Mouse (Mus musculus) brain, embryonic 14.5 days (tissue): ENCODE measurements around the gene Notch1. TPM values are rescaled to one million over a fixed set of nuclear protein-coding genes. Genes with fewer than 3 reads are reported as not detected.

Experiments
- DNase-seq: peaks from one replicate; pipeline ENCODE4 v3.0.0-alpha.2; 2011; ENCODE audit warnings: low read depth
- CTCF ChIP-seq: fragments of 200-500 bp; IDR thresholded peaks from 2 replicates; pipeline ENCODE4 v1.5.1; 2012; ENCODE audit warnings: inconsistent platforms, mild to moderate bottlenecking, moderate library complexity, borderline replicate concordance; ENCODE audit not compliant: insufficient read depth, insufficient read length; ENCODE audit errors: extremely low read depth
- POLR2A ChIP-seq: fragments of 200-500 bp; IDR thresholded peaks from 2 replicates; pipeline ENCODE4 v1.6.1; 2012; ENCODE audit warnings: mild to moderate bottlenecking, inconsistent platforms, borderline replicate concordance; ENCODE audit not compliant: poor library complexity, insufficient read depth, insufficient read length, severe bottlenecking; ENCODE audit errors: extremely low read depth
- polyA plus RNA-seq: library from polyadenylated mRNA; depleted of rRNA; stranded (reverse); fragments of >200 nt; gene quantifications from 2 replicates; pipeline ENCODE4 v1.2.3, GENCODE M21; 2012

Notch1 gene
- polyA plus RNA-seq, 1 experiment = 42.4 TPM

DNA sequence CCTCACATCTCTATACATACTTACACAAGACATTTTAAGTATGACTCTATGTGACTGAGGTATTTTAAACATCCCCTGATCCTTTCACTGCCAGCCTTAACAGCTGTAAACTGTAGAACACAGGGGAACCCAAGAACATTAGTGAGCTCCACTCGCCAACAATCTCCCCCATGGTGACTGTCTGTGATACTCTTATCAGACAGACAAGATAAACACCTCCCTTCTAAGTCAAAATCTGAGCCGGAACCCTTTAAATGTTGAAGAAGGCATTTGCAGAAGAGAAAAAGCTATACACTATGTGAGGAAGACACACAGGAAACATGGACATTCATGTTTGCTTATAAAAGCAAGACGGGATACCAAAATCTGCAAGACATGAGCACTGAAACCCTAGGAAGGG is 72.6 kb downstream of the Notch1 start:
- no peak for DNase-seq

DNA sequence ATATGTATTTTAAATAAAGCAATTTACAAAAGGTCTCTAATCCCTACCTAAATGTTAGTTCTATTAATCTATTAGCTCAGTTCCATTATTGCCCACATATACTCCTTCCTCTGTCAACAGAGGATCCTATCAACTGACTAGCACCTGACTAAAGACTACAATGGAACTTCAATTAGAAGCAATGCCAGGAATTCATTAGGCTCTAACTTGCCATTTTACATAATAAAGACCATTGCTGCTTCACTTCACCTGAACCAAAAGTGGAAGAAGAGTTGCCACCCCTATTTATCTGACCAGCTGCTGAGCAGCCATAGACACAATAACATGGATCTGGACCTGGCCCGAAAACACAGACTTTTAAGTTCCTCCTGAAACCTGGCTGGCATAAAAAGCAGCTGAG is 73.6 kb downstream of the Notch1 start:
- TF ChIP-seq POLR2A = no peak
- no peak for TF ChIP-seq CTCF
- DNase-seq = no peak

More for the DNA sequence above, 72.6 kb downstream of the Notch1 start:
- TF ChIP-seq POLR2A = no peak
- TF ChIP-seq CTCF = no peak

DNA sequence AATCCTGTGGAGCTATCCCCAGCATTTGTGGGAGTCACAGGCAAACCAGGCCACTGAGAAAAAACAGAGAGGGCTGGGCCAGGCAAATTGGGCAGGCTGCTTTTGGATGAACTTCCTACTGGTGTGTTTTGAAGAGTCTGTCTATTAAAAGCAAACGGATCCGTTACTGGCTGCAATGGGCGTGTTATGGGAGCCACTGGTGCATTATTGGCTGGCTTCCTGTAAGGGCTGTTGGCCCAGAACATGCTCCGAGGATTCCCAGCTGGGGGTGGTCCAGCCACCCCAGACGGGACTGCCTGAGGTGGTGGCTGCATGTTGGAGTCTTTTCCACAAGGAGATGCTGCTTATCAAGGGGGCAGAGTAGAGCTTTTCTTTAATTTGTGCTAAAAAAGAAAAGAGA is 74.8 kb downstream of the Notch1 start:
- DNase-seq = no peak
- no peak for TF ChIP-seq CTCF
- no peak for TF ChIP-seq POLR2A

DNA sequence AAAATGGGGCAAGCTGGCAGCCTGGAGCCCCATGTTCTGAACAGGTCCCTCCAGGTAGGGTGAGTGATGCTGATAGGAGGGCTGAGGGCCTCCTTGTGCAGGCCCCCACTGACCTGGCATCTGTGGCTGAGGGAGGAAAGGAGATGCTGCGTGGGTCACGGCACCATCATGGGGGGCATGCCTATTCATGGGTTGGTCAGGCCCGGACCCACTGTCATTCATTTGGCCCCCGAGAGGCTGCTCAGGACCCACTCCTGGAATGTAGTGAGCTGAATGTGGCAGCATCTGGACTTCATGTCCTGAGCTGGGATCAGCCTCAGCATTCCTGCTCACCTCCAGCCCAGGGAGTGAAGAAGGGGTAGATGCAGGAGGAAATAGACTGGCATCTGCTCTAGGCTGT is 75.2 kb downstream of the Notch1 start:
- TF ChIP-seq POLR2A (no peak), CTCF (no peak)
- DNase-seq = no peak

DNA sequence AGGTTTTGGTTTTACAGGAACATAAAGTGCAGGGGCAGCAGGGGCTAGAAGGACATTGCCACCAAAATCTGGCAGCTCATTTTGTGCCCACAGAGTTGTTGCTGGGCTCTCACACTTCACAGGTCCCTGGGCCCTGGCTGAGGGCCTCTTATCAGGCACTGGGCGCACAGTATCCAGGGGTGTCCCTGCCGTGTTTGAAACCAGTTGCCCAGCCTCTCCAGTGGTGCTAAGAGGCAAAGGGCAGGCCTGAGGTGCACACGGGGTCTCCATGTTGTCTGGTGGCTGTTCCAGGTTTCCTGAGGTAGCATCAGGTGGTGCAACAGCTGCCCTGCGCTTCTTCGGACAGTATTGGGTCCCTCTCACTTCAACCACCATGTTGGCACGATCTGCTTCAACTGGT is 76.8 kb downstream of the Notch1 start:
- DNase-seq = no peak
- no peak for TF ChIP-seq POLR2A
- no peak for TF ChIP-seq CTCF

DNA sequence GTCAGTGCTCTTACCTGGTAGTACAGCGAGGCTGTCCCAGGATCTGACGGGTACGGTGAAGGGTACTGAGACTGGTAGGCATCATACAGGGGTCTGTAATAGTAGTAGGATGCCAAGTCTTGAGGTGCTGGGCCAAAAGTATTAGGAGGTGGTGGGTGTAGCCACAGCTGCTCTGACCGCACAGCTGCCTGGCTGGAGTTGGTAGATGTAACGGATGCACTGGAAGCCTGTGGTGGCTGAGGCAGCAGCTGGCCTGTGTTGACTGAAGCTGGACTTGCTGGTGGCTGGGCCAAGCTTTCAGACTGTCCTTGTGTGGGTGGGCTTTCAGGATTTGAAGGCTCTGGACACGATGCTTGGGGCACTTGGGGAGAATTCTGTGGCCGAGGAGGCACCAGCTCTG is 78.1 kb downstream of the Notch1 start:
- TF ChIP-seq CTCF = no peak
- TF ChIP-seq POLR2A = no peak
- DNase-seq = no peak

GRCm38 (mm10) chr2:26437221-26437620 is 79.2 kb downstream of the Notch1 start:
- no peak for DNase-seq
- no peak for TF ChIP-seq CTCF
- TF ChIP-seq POLR2A = no peak

DNA sequence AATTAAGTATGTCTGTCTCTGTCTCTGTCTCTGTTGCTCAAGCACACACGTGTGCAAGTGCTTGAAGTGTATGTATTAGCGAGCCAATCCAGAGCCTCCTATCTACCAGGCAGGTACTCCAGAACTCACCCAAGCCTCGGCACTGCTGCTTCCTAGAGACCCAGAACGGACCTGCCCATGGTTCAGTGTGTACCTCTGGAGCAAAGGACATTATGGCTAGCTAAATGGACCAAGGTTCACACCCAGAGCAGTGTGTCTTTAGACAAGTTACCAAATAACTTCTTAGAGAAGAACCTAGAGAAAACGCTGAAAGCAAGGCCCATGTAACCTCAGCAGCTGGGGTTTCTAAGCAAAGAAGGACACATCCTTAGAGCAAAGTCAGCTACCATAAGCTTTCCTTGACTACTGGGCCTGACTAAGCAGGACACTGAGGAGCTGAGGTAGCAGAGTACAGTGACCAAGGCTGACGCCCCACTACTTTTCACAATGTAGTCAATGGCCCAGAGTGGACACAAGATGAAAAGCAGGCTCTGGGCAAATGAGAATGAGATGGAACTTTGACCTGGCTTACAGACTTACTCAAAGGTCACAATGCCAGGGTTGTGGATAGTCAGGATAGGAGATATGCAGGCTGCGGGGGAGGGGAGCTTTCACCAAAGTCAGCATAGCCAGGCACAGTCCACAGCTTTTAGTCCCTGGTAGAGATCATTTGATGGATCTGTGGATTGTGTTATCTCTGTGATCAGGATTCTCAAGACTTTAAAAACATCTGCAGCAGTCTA is 81.5 kb downstream of the Notch1 start:
- DNase-seq = no peak
- TF ChIP-seq POLR2A = no peak
- no peak for TF ChIP-seq CTCF

- no peak for DNase-seq
- TF ChIP-seq CTCF (no peak), POLR2A (no peak)
These were observed 86.6 kb downstream of the Notch1 start for GRCm38 (mm10) chr2:26429851-26430250.

DNA sequence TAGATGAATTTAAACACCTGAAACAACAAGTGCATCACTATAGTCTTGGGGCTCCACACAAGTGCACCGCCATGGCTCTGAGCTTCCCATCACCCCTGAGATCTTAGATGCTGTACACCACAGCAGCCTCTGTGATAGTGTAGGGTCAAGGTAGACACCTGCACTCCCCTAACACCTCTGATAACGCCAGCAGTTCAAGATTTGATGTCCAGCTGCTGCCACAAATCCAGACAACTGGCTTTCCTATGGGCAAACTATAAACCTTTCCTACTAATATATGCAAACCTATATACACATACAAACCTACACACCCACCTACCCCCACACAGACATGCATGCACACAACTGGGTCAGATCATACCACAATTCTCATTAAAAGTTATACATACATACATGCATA is 91.9 kb downstream of the Notch1 start:
- DNase-seq = no peak
- no peak for TF ChIP-seq POLR2A

GRCm38 (mm10) chr2:26423086-26423485 is 93.4 kb downstream of the Notch1 start:
- DNase-seq = no peak

GRCm38 (mm10) chr2:26421969-26422368 is 94.5 kb downstream of the Notch1 start:
- DNase-seq = no peak
- TF ChIP-seq POLR2A (no peak), CTCF (no peak)

More at GRCm38 (mm10) chr2:26423086-26423485, 93.4 kb downstream of the Notch1 start:
- no peak for TF ChIP-seq CTCF
- no peak for TF ChIP-seq POLR2A
